Mouse (Mus musculus): ENCODE data around the gene Hoxa10.
A peak's percentile ranks its signal among the peaks of the same experiment; 100 is the strongest.

Hoxa10 gene

GRCm38 (mm10) chr6:52262463-52263320, 22.0 kb upstream of the Hoxa10 start:
- no peak for DNase-seq

DNA sequence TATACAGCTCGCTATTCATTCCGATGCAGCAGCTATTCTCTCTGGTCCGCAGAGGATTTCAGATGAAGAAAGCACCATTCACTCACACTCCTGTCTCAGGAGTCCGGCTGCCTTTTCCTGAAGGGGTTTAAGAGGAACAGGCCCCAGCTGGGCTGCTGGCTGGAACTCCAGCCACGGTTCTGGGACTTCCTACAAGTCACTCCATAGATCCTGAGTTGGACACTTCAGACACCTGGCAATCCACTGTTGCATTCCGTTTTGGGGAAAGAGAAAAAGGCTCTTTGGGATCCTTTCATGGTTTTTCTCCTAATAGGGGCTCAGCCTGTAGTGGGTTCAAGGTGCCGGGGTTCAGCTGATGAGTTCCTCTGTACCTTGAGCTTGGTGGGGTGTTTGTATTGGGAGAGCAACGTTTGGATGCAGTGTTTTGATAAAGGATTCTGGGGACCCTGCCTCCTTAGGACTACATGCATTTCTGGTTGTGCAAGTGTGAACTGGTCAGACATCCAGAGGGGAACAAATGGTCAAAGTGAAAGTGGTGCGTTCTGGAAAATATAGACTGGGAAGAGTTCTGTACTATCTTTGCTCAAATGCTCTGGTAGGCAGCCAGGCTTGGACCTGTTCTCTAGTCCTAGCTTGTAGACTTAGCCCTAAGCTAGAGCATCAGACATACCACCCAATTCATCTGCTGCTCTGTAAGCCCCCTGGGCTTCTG, 21.3 kb upstream of the Hoxa10 start:
- no peak for DNase-seq

GRCm38 (mm10) chr6:52260654-52261575, 20.3 kb upstream of the Hoxa10 start, which contains the start of gene Hoxa13:
Hoxa13 (minus strand) TSS chr6:52260880.
- peak; percentile 66 to 69 for DNase-seq

GRCm38 (mm10) chr6:52259811-52260261, 19.2 kb upstream of the Hoxa10 start:
- DNase-seq = peak in 1 of 2 experiments; percentile 26

- no peak for DNase-seq
Observed at GRCm38 (mm10) chr6:52259081-52259790, 18.6 kb upstream of the Hoxa10 start.

DNA sequence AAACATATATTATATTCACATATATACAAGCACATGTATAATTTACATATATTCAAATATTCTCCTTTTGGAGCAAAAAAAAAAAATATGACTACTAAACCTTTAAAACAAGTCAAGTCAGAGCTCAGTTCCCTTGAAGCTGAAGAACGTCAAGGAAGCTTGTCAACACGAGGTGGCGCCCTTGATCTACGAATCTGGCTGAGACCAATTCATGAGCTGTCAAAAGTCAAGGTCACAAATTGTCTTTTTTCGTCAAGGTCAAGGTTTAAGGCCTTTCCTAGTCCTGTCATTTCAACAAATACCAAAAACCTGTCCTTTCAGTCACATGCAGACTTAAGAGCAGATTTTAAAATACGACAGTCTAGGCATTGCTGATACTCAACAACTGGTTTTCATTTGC, 16.3 kb upstream of the Hoxa10 start:
- peak; percentile 77 to 83 for DNase-seq

- DNase-seq = no peak
Observed at GRCm38 (mm10) chr6:52253511-52254500, 13.2 kb upstream of the Hoxa10 start.

DNA sequence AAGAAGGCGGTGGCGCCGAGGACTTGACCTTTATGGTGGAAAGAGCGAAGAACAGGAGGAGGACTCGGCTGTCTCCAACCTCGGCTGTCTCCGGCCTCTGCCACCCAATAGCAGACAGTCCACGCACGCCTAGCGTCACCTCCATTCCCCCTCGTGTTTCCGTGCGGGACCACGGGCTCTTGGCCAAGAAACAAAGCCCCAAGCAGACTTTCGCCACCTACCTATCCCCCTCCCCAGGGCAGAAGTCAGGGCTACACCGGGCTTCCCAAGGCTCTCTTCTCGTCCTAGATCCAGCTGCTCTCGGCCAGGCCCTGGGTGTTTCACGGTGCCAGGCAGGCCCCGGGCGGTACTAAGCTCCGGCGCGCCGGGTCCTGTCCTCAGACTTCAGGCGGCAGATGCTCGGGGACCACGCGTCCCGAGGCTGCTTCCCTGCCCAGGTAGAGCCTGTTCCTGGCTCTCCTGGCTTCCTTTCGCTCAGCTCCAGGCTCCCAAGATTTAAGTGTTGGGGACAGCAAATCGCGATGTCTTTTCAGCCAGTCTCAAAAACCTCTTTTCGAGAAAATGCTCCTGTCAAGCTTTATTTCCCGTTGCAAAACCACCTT, 12.2 kb upstream of the Hoxa10 start:
- DNase-seq = no peak

DNA sequence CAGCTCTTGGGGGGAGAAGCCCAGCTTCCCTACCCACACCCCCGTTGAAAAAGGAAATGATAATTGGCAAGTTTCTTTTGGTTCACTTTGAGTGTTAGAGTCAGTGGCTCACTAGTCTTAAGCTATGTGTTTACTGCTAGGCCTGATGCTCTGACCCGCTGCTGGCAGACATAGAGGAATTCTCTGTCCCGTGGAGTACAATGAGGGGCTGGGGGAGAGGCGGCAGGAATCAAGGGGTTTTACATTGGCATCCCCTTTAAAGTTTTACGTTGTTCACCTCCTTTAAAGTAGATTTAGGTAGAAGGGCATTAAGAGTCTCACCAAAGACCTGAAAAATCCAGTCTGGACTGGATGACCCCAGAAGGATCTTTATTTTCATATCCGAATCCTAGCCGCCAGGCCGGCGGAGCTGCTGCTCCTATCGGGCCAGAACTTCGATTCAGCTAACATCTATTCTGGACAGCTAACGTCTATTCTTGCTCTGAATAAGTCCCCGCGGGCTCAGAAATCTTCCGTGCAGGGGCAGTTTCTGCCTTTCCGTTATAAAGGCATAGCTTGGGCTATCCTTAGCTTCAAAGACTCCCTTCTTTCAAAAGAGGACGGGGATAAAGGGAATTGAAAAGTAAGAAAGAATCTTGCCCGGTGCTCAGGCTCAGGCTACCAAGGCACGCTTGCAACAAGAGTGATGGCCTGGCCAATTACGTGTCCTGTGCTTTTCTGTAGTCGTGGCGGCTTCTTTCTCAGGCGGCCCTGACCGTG, 11.5 kb upstream of the Hoxa10 start:
- no peak for DNase-seq

DNA sequence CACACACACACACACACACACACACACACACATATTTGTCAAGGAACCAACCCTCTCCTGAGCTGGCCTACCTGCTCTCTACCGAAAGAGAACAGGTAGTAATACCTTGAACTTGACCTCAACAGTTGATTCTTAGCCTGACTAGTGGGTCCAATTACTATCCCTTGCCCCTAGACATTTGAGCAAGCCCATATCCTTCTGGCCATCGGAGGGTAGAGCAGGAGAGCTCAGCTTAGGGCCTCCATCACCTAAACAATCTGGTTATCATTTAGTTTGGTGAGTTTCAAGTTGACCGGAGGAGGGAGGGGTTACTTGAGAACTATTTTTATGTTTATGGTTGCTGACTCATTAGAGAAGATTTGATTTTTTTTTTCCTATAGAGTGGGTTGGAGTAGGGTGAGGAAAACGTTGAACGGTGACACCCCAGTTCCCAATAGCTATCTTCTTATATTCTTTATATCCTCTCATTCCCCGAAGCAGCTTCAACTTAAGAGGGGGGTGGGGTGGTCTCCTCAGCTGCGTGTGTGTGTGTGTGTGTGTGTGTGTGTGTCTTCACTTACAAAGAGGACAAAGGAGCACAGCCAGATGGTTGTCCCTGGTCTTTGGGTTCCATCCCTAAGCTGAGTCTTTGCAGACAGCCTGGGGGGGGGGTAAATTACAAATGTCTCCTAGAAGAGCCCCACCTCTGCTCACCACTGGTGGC, 10.7 kb upstream of the Hoxa10 start:
- no peak for DNase-seq

DNA sequence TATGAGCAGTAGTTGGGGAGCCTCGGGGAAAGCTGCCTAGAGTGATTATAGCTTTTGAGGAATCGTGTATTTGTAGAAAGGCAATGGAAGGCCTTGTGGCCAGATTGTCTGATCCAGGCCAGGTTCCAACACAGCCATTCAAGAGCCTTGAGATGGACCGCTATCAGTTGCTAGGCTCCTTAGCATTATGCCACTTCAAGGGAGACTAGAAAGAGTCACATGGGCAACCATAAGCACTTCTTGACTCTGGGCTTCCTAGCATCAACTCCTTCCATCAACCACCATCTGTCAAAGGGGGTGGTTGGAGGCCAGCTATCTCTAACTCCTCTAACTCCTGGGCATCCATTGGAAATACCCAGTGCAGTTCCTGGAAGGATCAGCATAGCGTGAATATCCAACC, 9.2 kb upstream of the Hoxa10 start:
- DNase-seq = no peak

GRCm38 (mm10) chr6:52249415-52249738, 8.7 kb upstream of the Hoxa10 start:
- no peak for DNase-seq

DNA sequence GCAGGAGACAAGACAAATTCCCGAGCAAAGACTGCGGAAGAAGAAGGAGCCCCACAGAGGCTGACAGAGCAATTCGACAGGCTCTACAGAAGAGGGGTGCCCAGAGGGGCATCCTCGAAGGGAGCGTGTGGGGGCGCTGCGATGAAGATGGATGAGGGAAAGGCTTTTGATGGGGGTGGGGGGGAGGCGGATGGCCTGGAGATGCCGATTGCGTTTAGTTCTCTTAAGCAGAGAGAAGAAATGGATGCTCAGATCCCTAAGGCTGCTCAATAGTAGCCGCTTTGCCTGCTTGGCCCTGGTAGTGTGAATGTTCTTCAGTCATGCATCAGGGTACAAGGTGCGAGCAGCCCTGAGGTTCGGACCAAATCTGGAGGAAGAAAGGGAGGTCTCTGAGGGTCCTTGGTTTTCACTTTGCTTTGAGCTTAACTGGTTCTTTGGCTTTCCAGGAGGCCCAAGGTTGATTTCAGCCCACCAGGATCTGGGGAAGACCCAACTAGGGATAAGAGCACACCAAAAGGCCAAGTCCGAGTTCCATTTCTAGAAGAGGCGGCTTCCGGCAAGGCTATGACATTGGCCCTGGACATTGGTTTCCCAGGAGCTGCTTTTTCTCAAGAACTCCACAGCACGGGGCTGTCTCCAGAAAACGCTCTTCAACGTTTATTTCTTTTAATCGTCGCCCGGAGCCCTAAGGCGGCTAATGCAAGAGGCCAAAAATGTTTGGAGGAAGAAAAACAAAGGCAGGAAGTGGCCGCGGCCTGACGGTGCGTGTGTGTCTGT, 8.2 kb upstream of the Hoxa10 start:
- no peak for DNase-seq

GRCm38 (mm10) chr6:52247766-52248637, 7.3 kb upstream of the Hoxa10 start:
- no peak for DNase-seq

DNA sequence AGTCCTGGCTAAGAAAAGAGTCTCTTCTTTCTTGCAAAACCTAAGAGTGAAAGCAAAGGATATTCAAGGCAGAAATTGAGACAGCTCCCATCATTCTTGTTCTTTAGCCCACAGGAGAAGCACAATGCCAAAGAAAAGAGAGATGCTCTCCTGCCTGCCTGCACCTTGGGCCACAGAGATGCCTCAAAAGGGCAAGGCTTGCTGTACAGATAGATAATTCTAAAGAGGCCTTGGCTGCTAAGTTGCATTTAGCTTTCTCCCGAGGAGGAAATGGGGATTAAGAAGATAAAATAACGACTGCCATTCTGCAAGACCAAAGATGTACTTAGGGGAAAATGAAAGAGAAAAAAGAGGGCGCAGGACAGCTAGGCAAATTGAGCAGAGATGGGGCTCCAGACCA, 6.3 kb upstream of the Hoxa10 start:
- no peak for DNase-seq

DNA sequence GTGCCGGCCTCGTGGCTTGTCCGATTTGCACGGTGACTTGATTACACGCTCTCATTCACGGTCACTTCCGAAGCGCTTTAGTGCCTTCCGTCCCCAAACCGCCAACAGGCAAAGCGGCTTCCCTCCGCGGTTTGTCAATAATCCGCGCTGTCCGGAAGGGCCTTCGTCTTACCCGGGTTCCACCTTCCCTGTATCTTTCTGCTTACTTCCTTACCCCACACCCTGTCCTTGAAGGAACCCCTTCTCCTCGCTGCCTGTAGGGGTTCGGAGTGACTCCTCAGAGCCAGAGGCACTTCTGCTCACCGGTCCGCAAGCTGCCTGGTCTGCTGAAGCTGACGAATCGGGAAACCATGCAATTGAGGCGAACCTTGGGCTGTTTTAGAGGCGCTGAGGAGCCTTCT, 5.7 kb upstream of the Hoxa10 start:
- DNase-seq = no peak

DNA sequence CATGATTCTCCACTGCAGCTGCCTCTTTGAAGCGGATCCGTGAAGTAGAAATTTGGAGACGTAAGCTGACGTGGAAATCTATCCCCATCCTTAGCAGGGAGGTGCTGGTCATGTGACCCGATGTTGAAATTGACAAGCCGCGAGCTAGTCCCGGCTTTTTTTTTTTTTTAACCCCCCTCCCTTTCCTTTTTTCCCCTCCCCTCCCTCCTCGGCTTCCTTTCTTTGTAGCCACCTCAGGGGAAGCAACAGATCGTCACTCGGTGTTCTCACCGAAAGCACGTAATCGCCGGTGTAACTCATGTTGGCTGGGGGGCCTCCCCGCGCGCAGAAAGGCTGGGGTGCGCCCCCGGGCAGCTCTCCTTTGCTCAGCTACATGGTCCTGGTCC, 5.1 kb upstream of the Hoxa10 start, which contains the start of gene Hoxa11:
TSS of gene Hoxa11 (minus strand) at position 54 of the 386 bp plus-strand sequence.
- DNase-seq = no peak

Measured in thymus, postnatal 36 days (tissue).